Mouse (Mus musculus) C2C12 (cell line): ENCODE results near the gene Irgq. TPM values are rescaled to one million over a fixed set of nuclear protein-coding genes. Genes with fewer than 3 reads are reported as not detected.

Experiments
- H3K27me3 ChIP-seq: one replicate; pipeline ENCODE4 v1.6.1; 2011; ENCODE audit not compliant: control insufficient read depth, insufficient read depth, insufficient read length
- H3K36me3 ChIP-seq: one replicate; pipeline ENCODE4 v1.6.1; 2011; ENCODE audit not compliant: control insufficient read depth, insufficient read depth
- H3K4me3 ChIP-seq: one replicate; pipeline ENCODE4 v1.5.1; 2011; ENCODE audit warnings: mild to moderate bottlenecking, control low read depth; ENCODE audit not compliant: poor library complexity, insufficient read depth, severe bottlenecking
- H3K79me2 ChIP-seq: one replicate; pipeline ENCODE4 v1.6.1; 2011; ENCODE audit not compliant: control insufficient read depth, insufficient read depth
- H3K79me3 ChIP-seq: one replicate; pipeline ENCODE4 v1.6.1; 2011; ENCODE audit warnings: low read depth, control low read depth
- H3ac ChIP-seq: one replicate; pipeline ENCODE3; 2011; ENCODE audit warnings: low read depth; ENCODE audit not compliant: control insufficient read depth, insufficient read length
- CEBPB ChIP-seq: IDR thresholded peaks from one replicate; pipeline ENCODE4 v1.6.1; 2011; ENCODE audit warnings: low read depth, mild to moderate bottlenecking, control low read depth, moderate library complexity
- CTCF ChIP-seq: IDR thresholded peaks from one replicate; pipeline ENCODE4 v1.5.1; 2011; ENCODE audit not compliant: control insufficient read depth, insufficient read depth, insufficient read length
- FOSL1 ChIP-seq: IDR thresholded peaks from one replicate; pipeline ENCODE4 v1.8.0; 2011; ENCODE audit warnings: mild to moderate bottlenecking, low read length; ENCODE audit not compliant: poor library complexity, insufficient read depth, severe bottlenecking
- MAX ChIP-seq: IDR thresholded peaks from one replicate; pipeline ENCODE4 v1.6.1; 2011; ENCODE audit warnings: mild to moderate bottlenecking, control low read depth
- MYOD1 ChIP-seq: IDR thresholded peaks from one replicate; pipeline ENCODE4 v1.6.1; 2011; ENCODE audit warnings: low read depth; ENCODE audit not compliant: control insufficient read depth, insufficient read length
- MYOG ChIP-seq: IDR thresholded peaks from one replicate; pipeline ENCODE4 v1.6.1; 2011; ENCODE audit not compliant: control insufficient read depth, insufficient read length; ENCODE audit errors: extremely low read depth
- USF1 ChIP-seq: IDR thresholded peaks from one replicate; pipeline ENCODE4 v1.6.1; 2011; ENCODE audit warnings: low read depth, mild to moderate bottlenecking, control low read depth, moderate library complexity
- polyA plus RNA-seq: library from polyadenylated mRNA; unstranded; fragments of >200 nt; fragmentation: generic; extraction: Trizol; gene quantifications from one replicate; pipeline ENCODE4 v1.2.1, GENCODE M21; 2012; ENCODE audit warnings: missing spikeins

Irgq gene
- polyA plus RNA-seq, 1 experiment, result 7.9 TPM

DNA sequence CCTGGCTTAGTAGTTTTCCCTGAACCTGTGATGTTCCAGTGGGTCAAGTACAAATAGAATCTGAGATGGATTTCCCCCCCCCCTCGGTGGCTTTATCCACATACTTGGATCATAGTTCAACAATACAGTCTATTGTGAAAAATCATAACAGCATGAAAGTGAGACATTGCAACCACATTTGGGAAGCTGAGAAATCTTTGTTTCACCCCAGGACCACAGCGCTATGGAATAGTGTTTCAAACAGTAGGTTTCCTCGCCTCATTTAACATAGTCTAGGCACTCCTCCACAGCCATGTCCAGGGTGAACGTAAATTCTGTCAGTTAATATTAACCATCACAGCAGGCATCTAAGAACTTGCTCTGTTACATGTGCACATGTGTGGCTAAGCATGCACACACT lies 6.6 kb downstream of the Irgq start:
- no peaks in the 10 kb centered on the region for H3K27me3 ChIP-seq
- no peaks in the 10 kb centered on the region for H3K36me3 ChIP-seq
- no peaks in the 10 kb centered on the region for H3K79me2 ChIP-seq
- TF ChIP-seq CEBPB (no peak), USF1 (no peak), FOSL1 (no peak), MAX (no peak), MYOD1 (no peak), MYOG (no peak), CTCF (no peak)
- H3K4me3 ChIP-seq, result no peak overlapping the region
- H3K79me3 ChIP-seq, result no peaks in the 10 kb centered on the region
- H3ac ChIP-seq, result no peak overlapping the region

DNA sequence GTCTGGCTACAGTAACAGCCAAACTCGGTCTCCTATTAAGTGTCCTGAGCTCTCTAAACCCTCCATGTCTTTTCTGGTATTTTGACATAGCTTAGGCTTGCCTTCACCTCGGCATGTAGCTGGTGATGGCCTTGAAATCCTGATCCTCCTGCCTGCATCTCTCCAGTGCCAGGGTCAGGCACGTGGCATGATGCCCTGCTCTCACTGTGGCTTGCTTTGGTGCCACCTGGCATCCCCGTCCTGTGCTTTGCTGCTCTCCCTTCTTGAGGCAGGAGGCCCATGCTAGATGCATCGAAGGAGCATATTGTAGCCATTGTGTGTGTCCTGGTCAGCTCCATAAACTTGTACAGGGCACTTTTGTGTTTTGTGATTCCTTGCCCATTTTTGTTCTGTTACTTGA lies 7.1 kb downstream of the Irgq start:
- H3K4me3 ChIP-seq, result no peak overlapping the region

DNA sequence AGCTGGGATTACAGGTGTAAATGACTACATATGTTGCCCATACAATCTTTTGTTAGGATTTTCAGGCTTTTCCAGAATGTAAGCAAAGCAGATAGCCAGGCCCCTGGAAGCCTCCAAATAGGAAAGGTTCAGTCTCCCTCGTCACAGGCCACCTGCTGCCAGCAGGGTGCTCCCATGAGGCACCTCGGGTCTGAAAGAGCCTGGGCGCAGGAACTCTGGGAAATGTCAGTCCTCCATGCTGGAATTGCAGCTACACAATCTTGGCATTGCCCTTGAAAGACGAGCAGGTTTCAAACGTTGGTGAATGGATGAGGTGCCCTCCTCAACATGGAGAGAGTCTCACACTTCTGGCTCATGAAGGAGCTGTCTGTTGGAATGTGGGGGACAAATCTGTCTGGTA lies 7.7 kb downstream of the Irgq start:
- no peaks in the 10 kb centered on the region for H3K79me3 ChIP-seq
- no peak overlapping the region for H3ac ChIP-seq
- no peaks in the 10 kb centered on the region for H3K27me3 ChIP-seq
- no peak overlapping the region for H3K4me3 ChIP-seq
- no peaks in the 10 kb centered on the region for H3K79me2 ChIP-seq
- H3K36me3 ChIP-seq, result no peaks in the 10 kb centered on the region
- TF ChIP-seq USF1 (no peak), CEBPB (no peak), MYOD1 (no peak), MYOG (no peak), MAX (no peak), CTCF (no peak), FOSL1 (no peak)

More for the DNA sequence above, 7.1 kb downstream of the Irgq start:
- Histone ChIP-seq H3K79me2 (no peaks in the 10 kb centered on the region), H3K27me3 (no peaks in the 10 kb centered on the region), H3K79me3 (no peaks in the 10 kb centered on the region), H3ac (no peak overlapping the region), H3K36me3 (no peaks in the 10 kb centered on the region)
- TF ChIP-seq FOSL1 (no peak), MYOD1 (no peak), CTCF (no peak), MAX (no peak), CEBPB (no peak), USF1 (no peak), MYOG (no peak)

DNA sequence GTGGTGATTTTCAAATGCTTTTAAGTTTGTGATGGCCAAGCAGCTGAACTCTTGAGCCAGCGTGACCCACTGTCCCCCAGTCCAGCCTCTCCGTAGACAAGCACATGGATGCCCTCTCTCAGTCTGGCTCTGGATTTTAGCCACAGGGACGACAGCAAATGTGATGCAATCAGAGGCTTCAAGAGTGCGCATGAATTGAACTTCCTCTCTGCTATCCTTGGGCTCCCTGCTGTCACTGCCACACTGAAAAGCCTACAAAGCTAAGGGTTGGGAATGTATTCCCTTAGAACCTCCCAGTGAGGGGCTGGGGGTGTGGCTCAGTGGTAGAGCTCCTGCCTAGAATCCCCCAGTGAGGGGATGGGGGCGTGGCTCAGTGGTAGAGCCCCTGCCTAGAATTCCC lies 8.2 kb downstream of the Irgq start:
- H3ac ChIP-seq, result no peak overlapping the region
- no peak overlapping the region for H3K4me3 ChIP-seq
- H3K27me3 ChIP-seq, result no peaks in the 10 kb centered on the region
- H3K79me2 ChIP-seq, result no peaks in the 10 kb centered on the region
- H3K36me3 ChIP-seq, result no peaks in the 10 kb centered on the region
- TF ChIP-seq MYOG (no peak), MAX (no peak), MYOD1 (no peak), CTCF (no peak), CEBPB (no peak)
- H3K79me3 ChIP-seq, result no peaks in the 10 kb centered on the region

DNA sequence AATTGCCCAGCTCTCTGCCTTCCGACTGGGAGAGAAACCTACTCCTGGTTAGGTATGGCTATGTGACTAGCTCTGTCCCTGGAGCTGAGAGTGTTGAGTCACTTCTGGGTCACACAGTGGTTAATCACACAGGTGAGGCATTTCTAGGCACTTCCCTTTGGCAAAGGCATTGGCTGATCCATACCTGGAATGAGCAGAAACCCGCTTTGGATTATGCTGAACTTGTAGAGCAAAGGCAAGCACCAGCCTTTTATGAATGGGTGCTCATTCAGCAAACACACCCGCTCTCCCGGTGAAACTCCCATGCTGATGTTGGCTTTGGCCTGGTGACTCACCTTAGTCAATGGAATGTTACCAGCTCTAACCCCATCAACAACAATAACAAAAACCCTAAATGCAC lies 9.2 kb downstream of the Irgq start:
- no peak for TF ChIP-seq MYOG
- TF ChIP-seq MYOD1, result no peak
- TF ChIP-seq MAX, result no peak
- no peak for TF ChIP-seq USF1
- TF ChIP-seq CEBPB, result no peak
- H3K79me3 ChIP-seq, result no peaks in the 10 kb centered on the region

DNA sequence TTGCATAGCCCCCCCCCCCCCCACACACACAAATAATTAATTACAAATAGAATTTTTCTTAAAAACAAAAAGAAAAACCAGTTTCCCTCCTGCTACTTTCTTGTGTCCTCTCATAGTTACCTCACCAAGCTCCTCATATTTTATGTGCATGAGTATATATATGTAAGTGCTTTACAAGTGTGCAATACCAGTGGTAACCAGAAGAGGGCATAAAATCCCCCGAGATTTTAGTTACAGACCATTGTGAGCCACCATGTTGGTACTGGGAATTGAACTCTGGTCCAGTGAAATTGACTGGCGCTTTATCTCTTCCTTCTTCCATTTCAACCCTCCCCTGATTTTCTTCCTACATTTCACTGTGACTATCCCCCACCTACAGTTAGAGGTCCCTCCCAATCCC lies 14.0 kb downstream of the Irgq start:
- no peak for TF ChIP-seq MAX
- TF ChIP-seq MYOG, result no peak
- no peak for TF ChIP-seq USF1
- TF ChIP-seq MYOD1, result no peak
- TF ChIP-seq FOSL1, result no peak
- no peak for TF ChIP-seq CTCF
- no peak for TF ChIP-seq CEBPB
- Histone ChIP-seq H3ac (no peak overlapping the region), H3K36me3 (no peaks in the 10 kb centered on the region)

More for the DNA sequence above, 9.2 kb downstream of the Irgq start:
- Histone ChIP-seq H3ac (no peak overlapping the region), H3K36me3 (no peaks in the 10 kb centered on the region), H3K4me3 (no peak overlapping the region), H3K79me2 (no peaks in the 10 kb centered on the region), H3K27me3 (no peaks in the 10 kb centered on the region)

More for the DNA sequence above, 14.0 kb downstream of the Irgq start:
- Histone ChIP-seq H3K4me3 (no peak overlapping the region), H3K79me3 (peaks cover 3% of the 10 kb centered on the region), H3K27me3 (no peaks in the 10 kb centered on the region), H3K79me2 (peaks cover 16% of the 10 kb centered on the region)
